Mouse (Mus musculus): Measurements from ENCODE around the gene Gm12184.
"Not testable (repeated sequence)": the region's sequence is repeated elsewhere in the genome, so short reads cannot be mapped to it uniquely, and the experiment has no call there.

Gene Gm12184

DNA sequence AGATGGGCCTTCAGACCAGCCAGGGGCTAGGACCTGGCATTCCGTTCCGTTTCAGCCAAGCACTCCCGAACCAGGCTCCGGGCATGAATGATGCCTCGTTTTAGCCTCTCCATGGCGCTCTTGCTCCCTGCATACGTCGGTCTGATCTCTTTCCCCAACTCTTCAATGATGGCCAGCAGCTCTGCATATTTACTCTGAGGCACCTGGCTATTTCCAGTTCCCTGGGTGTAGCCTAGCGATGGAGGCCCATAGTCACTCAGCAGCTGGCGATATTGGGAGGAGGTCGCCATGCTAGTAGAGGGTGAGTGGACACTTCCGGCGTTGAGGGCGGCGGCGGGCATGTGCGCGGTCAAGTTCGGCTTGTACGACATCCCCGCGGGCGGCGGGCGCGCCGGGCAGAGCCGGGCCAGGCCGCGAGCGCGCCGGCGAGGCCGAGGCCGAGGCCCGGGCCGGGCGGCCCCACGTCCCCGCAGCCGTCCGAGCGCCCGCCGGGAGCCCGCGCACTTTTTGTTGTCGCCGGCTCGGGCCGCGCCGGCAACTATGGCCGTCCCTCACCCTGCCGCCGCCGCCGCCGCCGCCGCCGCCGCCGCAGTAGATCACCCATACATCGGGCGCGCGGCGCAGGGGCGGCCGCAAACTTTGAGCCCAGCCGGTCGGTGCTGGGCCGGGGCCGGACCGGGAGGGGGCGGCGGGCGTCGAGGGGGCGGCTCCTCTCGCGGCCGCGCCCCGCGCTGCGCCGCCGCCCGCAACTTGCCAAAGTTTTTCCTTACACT, at the start of gene Gm12184, which contains the start of gene Trim7:
Gm12184 (minus strand) TSS at position 677 of the 773 bp plus-strand sequence.
Trim7 (plus strand) TSS at position 162 of the 773 bp plus-strand sequence.
- not testable (repeated sequence) for DNase-seq (ENCODE audit: low spot score in 2 of 2)

DNA sequence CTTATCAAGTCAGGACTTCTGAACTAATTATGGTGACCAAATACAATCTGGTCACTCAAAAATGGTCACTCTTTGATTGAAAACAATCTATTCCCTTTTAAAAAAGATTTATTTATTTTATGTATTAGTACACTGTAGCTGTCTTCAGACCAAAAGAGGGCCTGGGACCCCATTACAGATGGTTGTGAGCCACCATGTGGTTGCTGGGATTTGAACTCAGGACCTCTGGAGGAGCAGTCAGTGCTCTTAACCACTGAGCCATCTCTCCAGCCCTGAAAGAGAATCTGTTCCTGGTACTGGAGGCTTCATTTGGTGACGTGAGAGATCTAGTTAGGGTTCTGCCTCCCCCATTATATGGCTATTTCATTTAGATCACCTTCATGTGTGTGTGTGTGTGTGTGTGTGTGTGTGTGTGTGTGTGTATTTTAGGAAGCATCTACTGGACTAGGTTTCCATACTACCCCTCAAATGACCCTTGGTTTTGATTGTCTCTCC, 48.9 kb upstream of the Gm12184 start:
- not testable (repeated sequence) for DNase-seq (ENCODE audit: low spot score in 2 of 2)

DNA sequence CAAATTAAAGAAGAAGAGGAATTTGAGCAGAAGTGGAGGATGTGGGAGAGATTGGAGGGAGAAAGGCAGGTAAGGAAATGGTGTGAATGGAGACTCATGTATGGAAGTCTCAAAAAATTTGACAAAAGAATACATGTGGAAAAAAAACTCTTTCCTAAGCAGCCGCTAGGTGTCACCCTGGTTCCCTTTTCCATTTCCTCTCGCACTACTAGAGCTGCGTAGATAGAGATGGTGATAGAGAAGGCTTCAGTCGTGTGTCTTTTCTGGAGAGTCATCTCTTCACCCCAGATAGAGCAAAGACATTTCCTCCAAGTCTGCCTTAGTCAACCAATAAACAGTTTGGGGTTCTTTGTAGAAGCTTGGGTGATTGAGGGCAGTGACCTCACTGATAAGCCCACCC, 48.0 kb upstream of the Gm12184 start:
- no peak for DNase-seq (ENCODE audit: low spot score in 2 of 2)

DNA sequence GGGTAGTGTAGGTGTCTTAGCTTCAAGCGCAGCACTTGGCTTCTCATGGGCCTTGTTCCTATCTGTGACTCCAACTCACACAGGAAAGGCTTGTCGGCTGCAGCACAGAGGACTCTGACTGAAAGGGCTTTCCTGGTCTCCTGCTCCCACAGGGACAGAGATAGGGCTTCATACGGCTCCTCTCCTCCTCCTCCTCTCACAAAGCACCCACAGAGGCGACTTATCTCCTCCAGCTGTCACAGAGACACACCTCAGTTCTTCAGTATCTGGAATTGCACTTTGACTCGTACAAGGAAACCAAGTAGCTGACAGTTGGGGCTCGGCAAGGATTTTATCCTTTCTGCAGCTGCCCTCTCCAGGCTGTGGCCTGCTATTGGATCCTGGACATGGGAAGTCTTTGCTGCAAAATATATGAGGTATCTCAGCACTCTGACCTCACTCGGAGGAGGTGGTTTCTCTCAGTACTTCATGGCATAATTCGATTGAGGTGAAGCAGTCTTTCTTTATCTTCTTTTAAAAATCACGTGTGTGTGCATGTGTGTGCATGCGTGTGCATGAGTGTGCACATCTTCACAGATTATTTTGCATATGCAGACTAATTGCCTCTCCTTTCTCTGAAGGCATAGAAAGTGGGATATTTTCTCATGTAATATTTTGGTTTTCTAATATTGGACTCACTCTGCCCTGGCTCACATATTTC, 47.3 kb upstream of the Gm12184 start:
- DNase-seq (ENCODE audit: low spot score in 2 of 2): no peak

DNA sequence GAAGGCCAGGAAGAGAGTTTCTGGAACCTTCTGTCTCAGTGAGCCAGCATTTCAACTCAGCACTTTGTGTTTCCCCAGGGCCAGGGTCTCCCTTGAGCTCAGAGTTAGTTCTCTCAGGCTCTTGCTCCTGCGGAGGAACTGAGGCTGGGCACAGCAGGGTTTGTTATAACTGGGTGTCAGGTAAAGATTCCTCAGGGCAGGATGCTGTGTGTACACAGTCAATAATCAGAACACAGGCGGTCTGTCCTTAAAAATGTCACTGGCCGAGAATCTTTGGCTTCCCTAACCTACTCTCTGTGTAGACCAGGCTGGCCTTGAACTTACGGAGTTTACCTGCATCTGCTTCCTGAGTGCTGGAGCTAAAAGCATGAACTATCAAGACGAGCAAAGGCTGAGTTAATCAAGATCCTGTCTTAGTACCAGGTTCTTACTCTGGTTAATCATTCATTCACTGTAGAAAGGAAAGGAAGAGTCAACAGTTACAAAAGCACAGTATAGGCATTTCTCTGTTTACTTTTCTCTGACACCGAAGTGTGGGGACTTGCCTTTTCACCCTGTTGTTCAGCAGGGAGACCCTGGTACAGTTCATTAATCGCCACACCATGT, 46.3 kb upstream of the Gm12184 start:
- no peak for DNase-seq (ENCODE audit: low spot score in 2 of 2)

DNA sequence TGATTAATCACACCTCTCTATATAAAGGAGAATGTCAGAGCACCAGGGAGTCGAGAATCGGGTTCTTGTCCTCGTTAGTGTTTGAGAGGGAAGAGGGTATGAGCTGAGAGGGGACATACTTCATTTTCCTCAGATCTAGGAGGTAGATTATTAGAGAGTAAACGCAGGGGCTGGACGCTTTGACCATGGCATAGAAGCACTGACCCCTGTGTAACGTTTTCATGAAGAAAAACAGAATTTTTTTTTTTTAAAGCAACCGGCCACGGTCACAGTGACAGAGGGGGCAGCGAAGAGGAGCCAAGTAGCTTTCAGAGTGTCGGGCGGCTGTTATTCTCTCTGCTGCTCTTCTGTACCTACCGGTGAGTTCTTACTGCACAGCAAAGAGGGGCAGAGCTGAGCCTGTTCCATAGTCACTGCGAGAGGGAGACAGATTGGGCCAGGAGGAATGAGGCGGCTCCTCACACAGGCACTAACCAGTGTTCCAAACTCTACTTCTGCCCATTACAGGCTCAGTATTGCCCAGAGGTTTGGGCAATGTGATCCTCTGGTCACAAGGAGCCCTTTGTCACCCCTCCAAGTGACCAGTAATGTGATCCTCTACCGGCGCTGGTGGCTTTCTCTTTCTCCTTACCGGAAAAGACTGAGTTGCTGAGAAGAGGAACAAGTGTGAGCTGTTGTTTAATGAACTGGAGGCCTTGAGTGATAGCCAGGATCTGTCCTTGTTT, 45.5 kb upstream of the Gm12184 start:
- no peak for DNase-seq (ENCODE audit: low spot score in 2 of 2)

DNA sequence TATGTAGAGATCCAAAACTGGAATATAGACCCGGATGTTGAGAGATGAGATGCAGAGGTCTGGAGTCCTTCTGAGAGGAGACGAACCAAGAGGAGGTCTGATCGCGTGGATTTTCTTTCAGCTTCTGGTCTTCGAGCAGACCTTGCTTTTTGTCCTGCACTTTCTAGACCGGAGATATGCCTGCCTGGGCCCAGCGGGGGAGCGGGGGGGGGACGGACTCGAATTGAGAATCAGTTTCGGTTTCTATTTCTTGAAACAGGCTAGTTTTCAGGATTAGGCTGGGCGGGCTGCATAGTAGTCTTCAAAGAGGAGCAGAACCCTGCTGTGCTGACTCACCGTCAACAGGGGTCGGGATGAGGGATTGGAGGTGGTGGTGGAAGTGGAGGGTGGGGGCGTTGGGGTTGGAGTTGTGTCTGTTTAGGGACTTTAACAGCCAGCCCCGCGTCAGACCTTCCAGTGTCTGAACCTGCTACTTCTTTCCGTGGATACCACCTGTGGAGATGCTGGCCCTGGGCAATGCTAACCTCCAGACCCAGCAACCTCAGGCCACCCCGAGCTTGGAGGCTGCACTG, 44.8 kb upstream of the Gm12184 start, which contains the start of gene Irgm1:
Irgm1 (minus strand) TSS at position 483 of the 572 bp plus-strand sequence.
- peak; percentile 50 to 73 for DNase-seq (ENCODE audit: low spot score in 2 of 2)

DNA sequence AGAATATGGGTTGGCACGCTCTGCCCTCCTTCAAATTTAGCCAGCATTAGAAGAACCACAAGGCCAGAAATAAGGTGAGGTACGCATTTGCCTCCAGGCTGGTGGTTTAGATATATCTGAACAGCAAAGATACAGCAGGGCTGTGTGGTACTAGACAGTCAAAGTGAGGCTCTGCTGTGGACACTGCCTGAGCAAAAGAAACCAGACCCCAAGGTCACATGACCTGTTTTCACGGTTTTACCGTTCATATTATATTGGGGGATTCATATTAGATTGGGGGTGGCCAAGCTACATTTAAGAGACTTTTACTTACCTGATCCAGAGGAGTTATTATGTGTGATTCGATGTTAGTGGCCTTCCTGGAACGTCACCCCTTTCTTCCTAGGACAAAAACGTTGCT, 44.3 kb upstream of the Gm12184 start:
- DNase-seq (ENCODE audit: low spot score in 2 of 2): no peak

DNA sequence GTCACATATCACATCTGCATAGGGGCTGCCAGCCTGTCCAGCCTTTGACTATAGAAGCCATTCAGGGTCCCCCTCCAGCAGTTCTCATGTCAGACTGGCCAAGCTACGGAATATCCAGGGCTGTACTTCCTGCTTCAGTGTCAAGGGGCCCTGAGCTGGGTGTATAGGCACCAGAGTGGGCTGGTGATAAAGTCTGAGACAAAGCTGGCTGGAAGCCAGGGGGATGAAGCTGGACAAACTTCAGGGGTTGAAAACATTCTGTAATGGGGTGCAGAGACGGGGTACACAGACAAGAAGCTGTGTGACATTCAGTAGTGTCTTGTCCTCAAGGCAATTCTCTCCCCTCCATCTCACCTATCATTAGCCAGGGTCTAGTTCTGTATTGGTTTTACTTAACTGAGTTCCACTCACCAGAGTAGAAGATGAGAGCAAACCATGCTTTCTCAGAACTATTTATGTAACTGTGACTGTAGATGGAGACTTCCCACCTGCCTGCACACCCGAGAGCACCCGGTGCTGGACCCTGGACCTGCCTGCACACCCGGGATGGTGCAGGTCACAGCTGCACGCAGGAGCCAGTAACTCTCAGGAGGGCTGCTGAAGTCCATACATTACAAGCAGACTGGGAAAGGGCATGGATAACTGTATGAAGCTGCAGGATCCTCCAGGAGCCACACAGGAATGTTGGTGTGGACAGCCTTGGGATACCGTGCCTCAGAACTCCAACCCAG, 43.1 kb upstream of the Gm12184 start:
- DNase-seq (ENCODE audit: low spot score in 2 of 2): no peak

DNA sequence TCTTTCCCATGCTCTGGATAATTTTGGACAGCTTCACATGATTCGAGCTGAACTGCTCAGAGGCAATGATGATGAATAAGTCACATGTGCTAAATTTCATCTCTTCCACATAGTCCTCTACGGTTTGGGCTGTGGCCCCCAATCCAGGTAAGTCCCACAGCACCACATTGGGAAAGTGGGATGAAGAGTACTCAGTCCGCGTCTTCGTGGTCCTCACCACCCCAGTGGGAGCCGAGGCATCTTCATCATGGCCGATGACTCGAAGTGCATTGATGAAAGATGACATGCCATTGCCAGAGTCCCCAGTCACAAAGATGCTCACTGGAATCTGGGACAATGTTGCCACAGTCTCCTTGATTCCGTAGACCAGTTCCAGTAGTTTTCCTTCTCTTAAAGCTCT, 40.0 kb upstream of the Gm12184 start:
- no peak for DNase-seq (ENCODE audit: low spot score in 2 of 2)

DNA sequence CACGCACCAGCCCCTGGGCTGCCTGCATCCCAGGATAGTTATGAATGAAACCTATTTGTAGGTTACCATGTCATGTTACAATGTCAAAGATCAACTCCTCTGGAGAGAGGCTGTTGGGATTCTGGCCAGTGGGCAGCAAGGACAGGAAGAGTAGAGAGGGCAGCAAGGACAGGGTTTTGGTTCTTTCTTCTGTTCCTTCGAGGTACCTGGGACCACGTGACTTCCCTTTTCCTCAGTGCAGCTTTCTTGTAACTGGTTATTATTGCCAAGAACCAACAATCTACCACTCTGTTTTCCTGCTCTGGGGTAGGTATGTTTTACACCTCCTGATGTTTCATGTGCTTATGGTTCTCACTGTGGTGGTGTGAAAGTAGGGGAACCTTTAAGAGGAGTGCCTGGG, 37.4 kb upstream of the Gm12184 start:
- DNase-seq (ENCODE audit: low spot score in 2 of 2): no peak

DNA sequence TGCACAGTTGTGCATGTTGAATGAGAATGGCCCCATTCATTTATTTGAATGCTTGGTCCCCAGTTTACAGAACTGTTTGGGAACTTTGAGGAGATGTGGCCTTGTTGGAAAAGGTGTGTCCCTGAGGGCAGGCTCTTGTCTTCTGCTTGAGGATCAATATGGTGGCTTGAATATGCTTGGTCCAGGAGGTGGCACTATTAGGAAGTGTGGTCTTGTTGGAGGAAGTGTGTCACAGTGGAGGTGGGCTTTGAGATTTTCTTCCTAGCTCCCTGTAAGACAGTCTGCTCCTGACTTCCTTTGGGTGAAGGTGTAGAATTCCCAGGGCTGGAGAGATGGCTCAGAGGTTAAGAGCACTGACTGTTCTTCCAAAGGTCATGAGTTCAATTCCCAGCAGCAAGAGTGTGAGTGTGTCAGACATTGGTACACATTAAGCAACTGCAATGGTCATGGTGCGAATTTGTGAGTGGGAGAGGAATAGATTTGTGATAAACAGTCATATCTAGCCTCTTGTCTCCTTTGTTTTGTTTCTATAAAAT, 36.4 kb upstream of the Gm12184 start:
- no peak for DNase-seq (ENCODE audit: low spot score in 2 of 2)

DNA sequence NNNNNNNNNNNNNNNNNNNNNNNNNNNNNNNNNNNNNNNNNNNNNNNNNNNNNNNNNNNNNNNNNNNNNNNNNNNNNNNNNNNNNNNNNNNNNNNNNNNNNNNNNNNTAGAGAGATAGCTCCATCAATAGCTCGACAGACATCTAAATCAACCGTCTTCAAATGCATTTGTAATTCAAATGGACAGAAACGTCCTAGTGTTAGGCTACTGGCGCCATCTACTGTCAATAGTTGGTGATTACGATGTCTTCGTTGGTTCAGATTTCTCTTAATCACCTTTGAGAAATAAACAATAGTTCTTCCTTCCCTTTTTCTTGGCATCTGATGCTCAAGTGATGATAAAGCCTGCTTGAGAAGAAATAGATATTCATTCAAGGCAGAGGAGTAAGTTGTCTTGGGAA, 32.6 kb upstream of the Gm12184 start:
- DNase-seq (ENCODE audit: low spot score in 2 of 2): no peak

DNA sequence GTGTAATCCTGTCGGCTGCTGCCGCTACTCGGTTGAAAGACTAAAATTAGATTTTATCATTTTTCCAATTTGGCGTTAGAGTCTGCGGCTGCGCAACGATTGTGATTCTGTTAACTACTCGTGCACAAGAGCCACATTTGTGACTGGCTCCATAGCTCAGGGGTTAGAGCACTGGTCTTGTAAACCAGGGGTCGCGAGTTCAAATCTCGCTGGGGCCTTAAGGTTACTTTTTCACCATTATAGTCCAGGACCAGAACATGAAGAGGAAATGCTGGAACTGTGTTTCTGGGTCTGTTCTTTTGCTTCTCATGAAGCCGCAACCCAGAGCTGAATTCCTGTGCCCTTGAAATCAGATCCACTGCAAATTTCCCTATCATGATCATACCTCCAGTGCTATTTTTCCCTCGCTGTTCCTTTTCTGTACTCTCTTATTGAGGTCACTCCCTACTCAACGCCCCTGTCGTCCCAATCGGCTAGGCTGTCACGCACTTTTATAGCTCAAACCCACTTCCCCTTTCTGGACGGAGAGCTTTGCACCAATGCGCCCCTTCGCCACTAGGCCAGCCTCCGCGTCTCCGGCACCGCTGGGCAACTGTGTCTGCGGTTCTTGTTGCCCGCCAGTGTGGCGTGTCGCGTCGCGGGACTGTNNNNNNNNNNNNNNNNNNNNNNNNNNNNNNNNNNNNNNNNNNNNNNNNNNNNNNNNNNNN, 27.2 kb upstream of the Gm12184 start:
- DNase-seq (ENCODE audit: low spot score in 2 of 2): peak; percentile 73 to 86

DNA sequence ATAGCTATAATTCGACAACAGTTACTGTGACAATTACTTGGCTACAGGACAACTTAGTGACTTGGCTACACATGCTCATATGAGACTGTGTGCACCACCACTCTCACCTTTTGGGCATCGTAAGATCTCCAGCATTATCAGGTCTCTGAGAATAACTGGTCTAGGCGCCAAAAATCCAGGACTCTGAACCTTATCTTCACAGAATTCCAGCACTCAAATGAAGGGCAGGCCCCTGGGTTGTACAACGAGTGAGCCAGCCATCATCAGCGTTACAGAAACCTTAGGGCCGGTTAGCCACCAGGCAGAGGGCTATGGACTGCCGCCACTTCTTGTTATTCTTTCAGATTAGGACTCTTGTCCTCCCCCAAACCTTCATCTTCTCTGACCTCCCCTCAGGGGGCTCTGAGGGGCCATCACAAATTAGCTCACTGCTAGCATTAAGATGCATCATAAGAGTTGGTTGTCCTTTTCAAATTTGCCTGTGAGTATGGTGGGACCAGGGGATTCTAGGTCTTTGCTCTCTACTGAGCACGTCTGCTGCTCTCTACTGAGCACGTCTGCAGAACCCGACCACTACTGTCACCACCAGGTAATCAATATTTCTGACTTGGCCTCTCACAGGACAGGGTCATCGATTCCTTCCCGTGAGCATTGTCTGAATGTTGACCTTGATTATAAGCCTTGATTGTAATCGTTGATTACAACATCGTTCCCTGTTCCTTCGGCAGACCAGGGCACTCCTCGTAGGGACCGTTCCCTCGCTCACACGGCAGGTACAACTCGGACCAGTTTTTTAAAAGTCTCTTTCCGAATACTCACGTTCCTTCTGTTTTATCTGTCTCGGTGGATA, 26.4 kb upstream of the Gm12184 start:
- DNase-seq (ENCODE audit: low spot score in 2 of 2): no peak

DNA sequence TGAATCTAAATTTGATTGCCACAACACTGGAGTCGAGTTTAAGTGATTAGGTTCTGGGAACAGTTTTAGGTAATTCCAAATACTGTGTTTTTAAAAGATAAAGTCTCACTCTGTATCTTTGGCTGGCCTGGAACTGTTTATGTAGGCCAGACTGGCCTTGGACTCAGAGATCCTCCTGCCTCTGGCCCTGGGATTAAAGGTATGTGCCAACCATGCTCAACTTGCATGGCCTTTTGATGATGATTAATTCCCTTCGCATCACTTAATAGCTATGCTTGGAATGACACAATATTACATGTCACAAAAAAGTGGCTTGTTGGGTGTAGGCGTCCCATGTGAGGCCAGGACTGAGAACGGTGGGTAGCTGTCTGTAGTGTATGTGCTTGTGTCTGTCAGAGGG, 25.7 kb upstream of the Gm12184 start:
- DNase-seq (ENCODE audit: low spot score in 2 of 2): no peak

DNA sequence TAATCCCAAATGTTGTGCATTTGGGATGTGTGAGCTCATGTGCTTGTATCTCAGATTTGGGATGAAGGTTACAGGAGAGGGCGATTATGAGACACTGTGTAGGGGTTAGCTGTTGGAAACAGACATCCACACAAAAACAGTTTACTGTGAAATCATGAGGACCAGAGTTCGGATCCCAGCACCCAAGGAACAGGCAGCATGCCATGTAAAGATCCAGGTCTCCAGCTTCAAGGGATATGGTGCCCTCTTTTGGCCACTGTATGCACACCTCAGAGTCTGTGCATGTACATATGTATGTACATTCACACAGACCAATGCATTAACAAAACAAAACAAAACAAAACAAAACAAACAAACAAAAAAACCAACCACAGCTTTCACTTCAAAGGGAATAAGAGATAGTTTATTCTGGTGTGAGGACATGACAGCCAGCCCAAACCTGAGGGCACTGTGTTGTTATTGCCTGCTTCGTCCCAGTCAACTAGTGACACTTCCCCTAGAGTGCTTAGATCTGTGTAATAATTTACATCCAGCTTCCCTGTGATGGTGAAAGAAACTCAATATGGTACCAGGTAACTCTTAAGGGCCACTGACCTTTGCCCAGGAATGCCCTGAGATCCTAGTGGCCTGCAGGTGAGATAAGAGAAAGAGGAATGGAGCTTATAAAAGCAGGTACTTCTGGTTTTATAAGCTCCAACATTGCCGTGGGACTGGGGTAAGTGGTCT, 25.0 kb upstream of the Gm12184 start:
- DNase-seq (ENCODE audit: low spot score in 2 of 2): no peak

DNA sequence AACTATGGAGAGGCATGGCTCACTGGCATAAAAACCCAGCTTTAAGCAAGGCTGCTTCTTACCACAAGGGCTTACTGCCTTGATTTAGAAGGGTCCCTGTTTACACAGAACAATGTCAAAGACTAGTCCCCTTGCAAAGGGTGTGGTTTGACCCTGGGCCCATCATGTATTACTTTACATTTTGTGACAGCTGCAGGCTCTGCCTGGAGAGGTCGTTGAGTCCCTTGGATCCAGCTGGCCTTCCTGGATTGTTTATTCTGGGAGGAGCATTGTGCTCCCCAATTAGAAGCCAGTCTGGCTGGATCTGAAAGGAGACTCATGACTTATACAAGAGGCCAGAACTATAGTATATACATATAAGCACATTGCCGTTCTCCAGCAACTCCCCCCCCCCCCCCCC, 23.8 kb upstream of the Gm12184 start:
- DNase-seq (ENCODE audit: low spot score in 2 of 2): no peak
